Mouse (Mus musculus) cortical plate, adult 2 months (tissue): Measurements from ENCODE around the gene Ier3. TPM values are rescaled to one million over a fixed set of nuclear protein-coding genes. Genes with fewer than 3 reads are reported as not detected.

ENCODE experiments used
- H3K27ac ChIP-seq: fragments of 200-500 bp; 2 replicates; pipeline ENCODE4 v1.5.1; 2012; ENCODE audit warnings: low read length, control low read depth, inconsistent platforms; ENCODE audit not compliant: insufficient read depth
- H3K4me1 ChIP-seq: fragments of 200-500 bp; 2 replicates; pipeline ENCODE4 v1.6.1; 2011; ENCODE audit warnings: low read length; ENCODE audit not compliant: control insufficient read depth, insufficient read depth
- H3K4me3 ChIP-seq: fragments of 200-500 bp; 2 replicates; pipeline ENCODE4 v1.5.1; 2011; ENCODE audit warnings: mild to moderate bottlenecking, low read length, control low read depth; ENCODE audit not compliant: insufficient read depth
- CTCF ChIP-seq: fragments of 200-500 bp; IDR thresholded peaks from 2 replicates; pipeline ENCODE4 v1.5.1; 2011; ENCODE audit warnings: mild to moderate bottlenecking, control low read depth, low read length; ENCODE audit not compliant: insufficient read depth; ENCODE audit errors: extremely low read depth
- POLR2A ChIP-seq: fragments of 200-500 bp; IDR thresholded peaks from 2 replicates; pipeline ENCODE4 v1.6.1; 2011; ENCODE audit warnings: mild to moderate bottlenecking, low read length, control low read depth; ENCODE audit not compliant: insufficient read depth; ENCODE audit errors: extremely low read depth
- polyA plus RNA-seq: library from polyadenylated mRNA; depleted of rRNA; stranded (reverse); fragments of >200 nt; gene quantifications from 2 replicates; pipeline ENCODE4 v1.2.3, GENCODE M21; 2012

The Ier3 gene
- polyA plus RNA-seq, 1 experiment, result 18.4 TPM

DNA sequence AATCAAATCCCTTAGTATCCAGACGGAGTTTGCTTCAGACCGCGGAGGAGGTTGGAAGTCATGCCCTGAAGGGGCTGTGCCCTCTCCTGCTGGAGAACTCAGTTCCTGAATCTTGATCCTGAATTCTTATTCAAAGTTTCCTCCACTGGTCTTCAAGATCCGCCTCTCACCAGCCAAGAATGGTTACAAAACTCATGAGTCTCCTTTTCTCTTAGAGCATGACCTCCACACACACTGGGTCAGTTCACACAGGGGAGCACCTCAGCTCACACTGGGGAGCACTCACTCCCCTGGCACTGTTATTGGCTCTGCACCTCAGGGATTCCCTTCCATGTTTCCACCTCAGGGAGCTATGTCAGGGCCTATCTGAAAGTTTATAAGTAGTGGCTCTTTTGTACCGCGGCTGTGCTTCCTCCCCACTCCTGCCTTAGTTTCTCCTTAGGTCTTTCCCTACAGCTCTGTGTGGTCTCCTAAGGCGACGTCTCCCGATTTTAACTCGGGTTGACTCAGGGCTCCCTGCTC lies 43.4 kb downstream of the Ier3 start:
- Histone ChIP-seq H3K27ac (no peak overlapping the region), H3K4me3 (no peak overlapping the region), H3K4me1 (peaks cover 3% of the 10 kb centered on the region; the same call in 1 of the 2 replicates)
- TF ChIP-seq POLR2A (no peak), CTCF (no peak)

DNA sequence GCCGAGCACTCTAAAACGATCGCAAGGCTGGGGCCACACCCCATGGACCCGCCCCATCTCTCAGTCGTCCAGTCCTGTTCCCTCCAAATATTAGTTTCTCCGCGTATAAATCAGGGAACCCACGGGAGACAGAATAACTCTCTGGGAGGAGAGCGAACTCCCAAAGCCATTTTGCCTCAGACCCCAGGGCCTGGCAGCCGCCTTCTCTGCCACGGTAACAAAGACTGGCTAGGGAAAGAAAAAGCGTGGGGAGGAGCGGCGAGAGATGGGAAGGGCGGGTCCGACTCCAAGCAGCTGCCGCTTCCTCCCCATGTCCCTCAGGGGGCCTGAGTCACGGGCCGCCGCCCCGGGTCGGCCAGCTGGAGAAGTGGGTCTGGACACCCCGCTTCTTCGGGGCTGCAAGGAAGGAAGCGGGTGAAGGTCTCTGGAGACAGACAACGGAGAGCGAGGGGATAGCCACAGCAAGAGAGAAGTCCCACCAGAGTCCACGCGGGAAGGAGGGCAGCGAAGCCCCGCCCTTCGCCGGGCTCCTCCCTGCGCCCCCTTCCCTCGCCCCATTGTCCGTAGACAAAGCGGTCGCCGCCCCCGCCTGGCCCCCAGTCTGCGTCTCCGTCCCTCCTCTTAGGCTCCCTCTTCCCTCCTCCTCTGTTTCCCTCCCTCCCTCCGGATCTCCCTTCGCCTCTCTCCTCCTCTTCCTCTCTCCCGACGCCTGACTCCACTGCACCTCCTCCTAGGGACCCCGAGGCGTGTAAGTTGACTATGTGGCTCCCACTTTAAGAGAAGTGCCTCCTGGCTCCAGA lies 44.2 kb downstream of the Ier3 start, which contains the start of gene Ppp1r18:
Gene Ppp1r18, plus strand, starts transcription at position 113 of the 800 bp plus-strand sequence.
- Histone ChIP-seq H3K4me3 (peak within 1 kb of the TSS; percentile 77), H3K4me1 (peaks cover 3% of the 10 kb centered on the region; the same call in 1 of the 2 replicates), H3K27ac (peak within 1 kb of the TSS; percentile 60)
- TF ChIP-seq CTCF (no peak), POLR2A (peak; percentile 24; the same call in 1 of the 2 replicates)

DNA sequence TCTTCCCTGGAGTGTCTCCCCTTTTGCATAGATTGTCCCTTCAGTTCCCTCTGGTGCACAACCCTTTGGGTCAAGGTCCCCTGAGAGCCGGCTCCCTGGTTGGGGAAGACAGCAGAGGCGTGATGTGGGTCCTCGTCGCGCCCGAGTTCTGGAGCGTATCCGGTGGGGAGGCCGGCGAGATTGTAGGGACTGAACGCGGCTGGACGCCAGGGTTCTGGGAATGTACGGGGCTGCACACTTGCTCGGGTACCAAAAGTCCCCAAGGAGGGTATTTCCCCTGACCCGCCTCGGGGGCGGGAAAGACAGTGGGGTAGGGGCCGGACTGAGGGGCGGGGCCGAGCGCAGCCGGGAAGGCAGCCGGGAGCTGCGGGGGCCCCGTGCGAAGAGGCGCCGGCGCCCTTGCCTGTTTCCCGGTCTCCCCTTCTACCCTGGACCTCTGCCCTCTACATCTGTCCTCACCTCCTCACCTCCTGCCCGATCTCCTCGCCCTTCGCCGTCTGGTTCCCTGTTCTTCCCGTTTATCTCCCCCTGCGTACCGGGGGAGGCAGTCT lies 44.9 kb downstream of the Ier3 start:
- peak overlapping the region; percentile 77 for H3K4me3 ChIP-seq
- H3K27ac ChIP-seq, result peak overlapping the region; percentile 90
- TF ChIP-seq CTCF (no peak), POLR2A (no peak)
- H3K4me1 ChIP-seq, result peaks cover 3% of the 10 kb centered on the region; the same call in 1 of the 2 replicates

DNA sequence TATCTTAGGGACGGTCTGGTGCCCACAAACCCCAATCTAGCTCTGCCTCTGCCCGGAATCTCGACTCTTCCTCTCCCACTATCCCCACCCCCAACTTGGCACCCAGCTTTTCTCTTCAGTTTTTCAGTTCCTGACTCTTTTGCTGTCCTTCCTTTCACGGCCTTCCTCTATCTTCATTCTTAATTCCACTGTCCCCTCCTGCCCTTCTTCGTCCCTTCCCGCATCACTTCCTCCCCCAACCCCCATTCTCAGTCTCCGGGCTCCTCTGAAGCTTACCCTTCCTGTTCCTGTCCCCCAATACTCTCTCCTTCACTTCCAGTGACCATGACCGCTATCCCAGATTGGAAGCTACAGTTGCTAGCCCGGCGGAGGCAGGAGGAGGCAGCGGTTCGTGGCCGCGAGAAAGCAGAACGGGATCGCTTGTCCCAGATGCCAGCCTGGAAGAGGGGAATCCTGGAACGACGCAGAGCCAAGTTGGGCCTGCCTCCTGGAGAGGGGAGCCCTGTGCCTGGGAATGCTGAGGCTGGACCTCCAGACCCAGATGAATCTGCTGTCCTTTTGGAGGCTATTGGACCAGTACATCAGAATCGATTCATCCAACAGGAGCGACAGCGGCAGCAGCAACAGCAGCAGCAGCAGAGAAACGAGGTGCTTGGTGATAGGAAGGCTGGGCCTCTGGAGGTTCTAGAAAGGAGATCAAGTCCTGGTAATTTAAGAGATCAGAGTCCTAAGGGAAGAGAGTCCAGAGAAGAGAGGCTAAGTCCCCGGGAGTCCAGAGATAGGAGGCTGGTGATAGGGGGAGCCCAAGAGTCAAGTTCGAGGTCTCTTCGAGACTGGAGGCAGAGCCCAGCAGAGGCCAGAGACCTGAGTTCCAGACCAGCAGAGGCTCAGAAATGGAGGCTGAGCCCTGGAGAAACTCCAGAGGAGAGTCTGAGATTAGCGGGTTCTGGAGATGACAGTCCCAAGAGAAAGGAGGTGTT lies 45.7 kb downstream of the Ier3 start:
- TF ChIP-seq CTCF (no peak), POLR2A (no peak)
- peaks cover 3% of the 10 kb centered on the region; the same call in 1 of the 2 replicates for H3K4me1 ChIP-seq

DNA sequence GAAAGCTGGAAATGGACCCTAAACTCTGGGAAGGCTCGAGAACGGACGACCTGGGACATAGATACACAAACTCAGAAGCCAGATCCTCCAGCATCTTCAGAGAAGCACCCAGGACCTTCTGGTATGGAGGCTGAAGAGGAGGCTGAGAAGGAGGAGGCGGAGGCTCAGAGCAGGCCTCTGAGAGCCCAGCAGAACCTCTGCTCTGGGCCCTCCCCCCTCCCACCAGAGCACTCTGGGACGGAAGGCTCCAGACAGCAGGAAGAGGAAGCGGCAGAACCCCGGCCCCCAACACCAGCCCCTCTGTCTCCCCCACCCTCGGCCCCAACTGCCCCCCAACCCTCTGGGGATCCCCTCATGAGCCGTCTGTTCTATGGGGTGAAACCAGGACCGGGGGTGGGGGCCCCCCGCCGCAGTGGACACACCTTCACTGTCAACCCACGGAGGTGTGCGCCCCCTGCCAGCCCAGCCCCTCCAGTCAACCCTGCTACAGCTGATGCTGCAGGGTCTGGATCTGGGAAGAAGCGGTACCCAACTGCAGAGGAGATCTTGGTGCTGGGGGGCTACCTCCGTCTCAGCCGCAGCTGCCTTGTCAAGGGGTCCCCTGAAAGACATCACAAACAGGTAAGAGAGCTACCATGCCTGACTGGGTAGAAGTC lies 46.8 kb downstream of the Ier3 start:
- TF ChIP-seq POLR2A (no peak), CTCF (no peak)
- Histone ChIP-seq H3K4me1 (peaks cover 3% of the 10 kb centered on the region; the same call in 1 of the 2 replicates), H3K27ac (peak overlapping the region; percentile 75), H3K4me3 (peak overlapping the region; percentile 49)

More for the DNA sequence above, 45.7 kb downstream of the Ier3 start:
- H3K4me3 ChIP-seq, result peak overlapping the region; percentile 77
- H3K27ac ChIP-seq, result peak overlapping the region; percentile 90

DNA sequence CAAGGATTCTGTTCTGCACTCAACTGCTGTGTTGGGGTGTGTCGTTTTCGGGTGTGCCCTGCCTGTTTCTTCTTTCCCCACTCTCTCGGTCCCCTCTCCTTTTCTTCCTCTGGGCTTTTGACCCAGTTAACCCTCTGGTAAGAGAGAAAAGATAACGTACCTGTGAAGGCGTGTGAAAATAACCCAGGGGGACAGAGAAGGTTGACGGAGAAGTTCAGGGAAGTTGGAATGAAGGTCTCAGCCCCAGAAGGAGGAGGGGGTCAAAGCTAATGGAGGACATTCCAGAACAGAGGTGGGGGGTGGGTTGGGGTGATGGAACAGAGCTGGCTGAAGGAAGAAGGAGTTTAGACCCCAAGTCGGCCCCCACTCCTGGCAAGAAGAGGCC lies 47.5 kb downstream of the Ier3 start:
- H3K27ac ChIP-seq, result peak overlapping the region; percentile 75
- H3K4me3 ChIP-seq, result peak overlapping the region; percentile 49
- H3K4me1 ChIP-seq, result peaks cover 3% of the 10 kb centered on the region; the same call in 1 of the 2 replicates
- TF ChIP-seq POLR2A, result no peak
- TF ChIP-seq CTCF, result no peak

DNA sequence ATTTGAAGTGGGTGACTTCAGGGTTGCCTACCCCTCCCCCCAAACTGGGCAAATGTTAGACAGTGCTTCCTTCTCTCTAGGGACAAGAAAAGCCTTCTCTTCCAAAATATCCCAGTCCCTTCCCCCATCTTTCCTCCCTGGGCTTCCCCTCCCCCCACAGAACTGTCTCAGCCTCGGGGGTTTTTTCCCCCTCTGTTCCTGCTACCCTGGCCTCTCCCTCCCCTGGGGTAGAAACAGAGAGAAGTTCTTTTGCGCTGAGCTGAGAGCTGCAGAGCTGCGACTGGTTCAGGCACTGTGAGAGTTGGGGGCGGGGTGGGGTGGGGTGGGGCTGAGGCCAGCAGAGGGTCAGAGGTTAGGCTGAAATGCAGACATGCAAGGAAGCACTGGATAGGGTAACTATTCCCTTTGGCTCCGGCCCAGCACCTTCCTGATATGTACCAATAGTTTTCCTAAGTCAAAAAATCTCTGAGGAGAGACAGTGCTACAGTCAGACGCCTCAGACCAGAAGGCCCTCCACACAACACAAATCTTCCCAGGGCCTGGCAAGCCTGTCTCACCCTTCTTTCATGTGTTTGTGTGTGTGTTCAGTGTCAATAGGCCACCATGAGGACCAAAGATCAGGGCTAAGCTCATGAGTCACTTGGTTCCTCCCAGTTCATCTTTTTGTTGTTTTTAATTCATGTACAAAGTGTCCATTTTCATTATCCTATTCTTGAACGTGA lies 48.0 kb downstream of the Ier3 start:
- Histone ChIP-seq H3K4me3 (peak overlapping the region; percentile 49), H3K27ac (peak overlapping the region; percentile 75), H3K4me1 (peaks cover 3% of the 10 kb centered on the region; the same call in 1 of the 2 replicates)
- TF ChIP-seq CTCF (no peak), POLR2A (no peak)

DNA sequence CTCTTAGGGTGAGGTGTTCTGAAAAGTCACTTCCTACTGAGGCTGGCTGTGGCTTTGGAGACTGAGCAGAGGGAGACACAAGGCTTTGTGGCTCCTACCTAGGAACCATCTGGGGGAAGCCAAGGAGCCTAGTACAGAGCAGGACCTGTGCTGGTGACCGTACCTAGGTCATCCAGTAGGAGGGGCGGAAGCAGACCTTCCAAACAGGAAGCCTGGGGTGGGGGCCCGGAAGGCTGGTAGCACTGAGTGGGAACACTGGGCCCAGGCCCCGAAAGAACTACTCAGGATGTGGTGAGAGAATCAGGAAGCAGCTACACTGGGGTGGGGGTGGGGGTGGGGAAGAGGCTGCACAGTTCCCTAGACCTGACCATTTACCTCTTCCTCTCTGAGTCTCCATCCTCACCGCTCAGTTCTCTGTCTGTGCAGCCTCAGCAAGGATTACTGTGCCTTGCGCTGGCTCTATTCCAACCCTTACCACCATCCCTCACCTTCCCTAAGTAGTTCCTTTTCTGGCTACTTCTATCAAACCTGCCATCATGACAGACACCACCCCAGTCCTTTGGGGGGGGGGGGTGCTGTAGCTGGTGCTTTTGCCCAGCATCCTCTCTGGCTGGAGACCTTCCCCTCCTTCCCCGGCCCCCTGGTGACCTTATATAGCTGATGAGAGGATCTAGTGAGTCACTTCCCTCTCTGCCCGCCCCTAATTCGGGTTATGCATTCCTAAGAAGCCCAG lies 48.8 kb downstream of the Ier3 start:
- peaks cover 3% of the 10 kb centered on the region; the same call in 1 of the 2 replicates for H3K4me1 ChIP-seq
- H3K4me3 ChIP-seq, result 0 out of 2 replicates have a peak overlapping the region, but pooled peaks have one; percentile 49
- H3K27ac ChIP-seq, result peak overlapping the region; percentile 72
- TF ChIP-seq POLR2A (no peak), CTCF (no peak)
